Comparison of ENCODE assay signal across 9 mouse cellular contexts in the genomic region with DNA sequence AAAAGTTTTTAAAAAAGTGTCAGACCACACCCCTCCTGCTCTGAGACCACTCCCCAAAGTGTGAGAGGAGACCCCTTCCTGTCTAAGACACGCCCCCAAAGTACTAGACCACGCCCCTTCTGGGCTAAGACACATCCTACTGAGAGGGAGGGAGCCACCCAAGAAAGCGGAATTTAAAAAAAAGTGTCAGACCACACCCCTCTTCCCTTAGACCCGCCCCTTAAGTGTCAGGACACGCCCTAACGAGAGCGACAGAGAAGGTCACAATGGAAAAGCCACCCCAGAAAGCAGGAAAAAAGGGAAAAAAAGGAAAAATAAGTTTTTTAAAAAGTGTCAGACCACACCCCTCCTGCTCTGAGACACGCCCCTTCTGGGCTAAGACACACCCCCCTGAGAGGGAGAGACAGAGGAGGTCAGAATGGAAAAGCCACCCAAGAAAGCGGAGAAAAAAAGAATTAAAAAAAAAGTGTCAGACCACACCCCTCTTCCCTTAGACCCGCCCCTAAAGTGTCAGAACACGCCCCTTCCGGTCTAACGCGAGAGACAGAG. TPM values are rescaled to one million over a fixed set of nuclear protein-coding genes. Genes with fewer than 3 reads are reported as not detected.
DNase-seq lines count a peak whose midpoint lies in the region; ATAC-seq and TF ChIP-seq lines count a peak whose summit lies in the region.
"Had no signal": no experiment of that assay in that cellular context is flagged by ENCODE, and none has a peak within 500 bp of the region (broad histone marks: within the 10 kb centered on the region; RNA-seq: fewer than 3 reads in every experiment).

No protein-coding gene starts in this region.

- no peaks in the 10 kb centered on the region for H3K4me1 ChIP-seq in forebrain, postnatal 0 days (ENCODE audit: insufficient read depth)
- no peaks in the 10 kb centered on the region for H3K4me1 ChIP-seq in intestine, postnatal 0 days (replicated peaks; ENCODE audit: control insufficient read depth, insufficient read depth, low read length)
- no peaks in the 10 kb centered on the region for H3K4me1 ChIP-seq in stomach, embryonic 16.5 days (ENCODE audit: control insufficient read depth, insufficient read depth, low read length)

- no peak overlapping the region for H3K27ac ChIP-seq in gastrocnemius, adult 2 months
- H3K27ac ChIP-seq in forebrain, postnatal 0 days (ENCODE audit: low read depth, low read length): no peak overlapping the region
- H3K27ac ChIP-seq in intestine, postnatal 0 days (ENCODE audit: low read depth, low read length): no peak overlapping the region
- H3K27ac ChIP-seq in stomach, embryonic 16.5 days (ENCODE audit: low read length): no peak overlapping the region

- no peak overlapping the region for H3K4me3 ChIP-seq in gastrocnemius, adult 2 months
- H3K4me3 ChIP-seq in forebrain, postnatal 0 days (ENCODE audit: low read depth, low read length): no peak overlapping the region
- H3K4me3 ChIP-seq in intestine, postnatal 0 days (ENCODE audit: low read depth, low read length): no peak overlapping the region
- no peak overlapping the region for H3K4me3 ChIP-seq in stomach, embryonic 16.5 days (replicated peaks; ENCODE audit: low read length)

- no peak for ATAC-seq in forebrain, postnatal 0 days
- peak; percentile 48 for ATAC-seq in intestine, postnatal 0 days
- ATAC-seq in megakaryocyte, adult 5-6 weeks (ENCODE audit: poor library complexity, severe bottlenecking): peak; percentile 32
- peak; percentile 15 for ATAC-seq in stomach, embryonic 16.5 days (ENCODE audit: insufficient read depth, low FRiP score)

- no peak overlapping the region for H3K4me2 ChIP-seq in forebrain, postnatal 0 days (ENCODE audit: low read depth)
- no peak overlapping the region for H3K4me2 ChIP-seq in intestine, postnatal 0 days (replicated peaks; ENCODE audit: low read depth)
- no peak overlapping the region for H3K4me2 ChIP-seq in stomach, embryonic 16.5 days (ENCODE audit: low read depth, low read length)

- intact Hi-C loops in gastrocnemius, adult 2 months (cut with DNase I): no loop called here

- H3K36me3 ChIP-seq in forebrain, postnatal 0 days (ENCODE audit: insufficient read depth): peaks cover 33% of the 10 kb centered on the region
- H3K36me3 ChIP-seq in intestine, postnatal 0 days (ENCODE audit: control insufficient read depth, insufficient read depth): peaks cover 34% of the 10 kb centered on the region
- H3K36me3 ChIP-seq in stomach, embryonic 16.5 days (ENCODE audit: control insufficient read depth, insufficient read depth, low read length): peaks cover 42% of the 10 kb centered on the region

- no peaks in the 10 kb centered on the region for H3K27me3 ChIP-seq in forebrain, postnatal 0 days (ENCODE audit: insufficient read depth, low read length)
- H3K27me3 ChIP-seq in intestine, postnatal 0 days (replicated peaks; ENCODE audit: control insufficient read depth, insufficient read depth, low read length): no peaks in the 10 kb centered on the region
- no peaks in the 10 kb centered on the region for H3K27me3 ChIP-seq in stomach, embryonic 16.5 days (ENCODE audit: control insufficient read depth, insufficient read depth, low read length)

- WGBS in forebrain, postnatal 0 days: 58% methylated on average over 14 of the region's 14 CpGs
- WGBS in intestine, postnatal 0 days: 57% methylated on average over 14 of the region's 14 CpGs
- 43% methylated on average over 14 of the region's 14 CpGs for WGBS in stomach, embryonic 16.5 days

- no peak for TF ChIP-seq CTCF in gastrocnemius, adult 2 months (IDR thresholded peaks at IDR 0.05)
- no peak for TF ChIP-seq CTCF in forebrain, postnatal 0 days (IDR thresholded peaks at IDR 0.05; ENCODE audit: low read depth)
- no peak for TF ChIP-seq CTCF in intestine, postnatal 0 days (IDR thresholded peaks at IDR 0.05; ENCODE audit: low read depth)

- H3K9me3 ChIP-seq in forebrain, postnatal 0 days (ENCODE audit: low read length): peaks cover 45% of the 10 kb centered on the region
- peaks cover 49% of the 10 kb centered on the region for H3K9me3 ChIP-seq in intestine, postnatal 0 days (ENCODE audit: control insufficient read depth)
- H3K9me3 ChIP-seq in stomach, embryonic 16.5 days (replicated peaks; ENCODE audit: control insufficient read depth, low read length): peaks cover 45% of the 10 kb centered on the region

- DNase-seq in gastrocnemius, adult 2 months: peak; percentile 55
- no peak for DNase-seq in gastrocnemius, adult 18-20 months (ENCODE audit: low spot score)
- DNase-seq in B cell, adult 2 months: peak; percentile 77 to 80
- peak; percentile 73 for DNase-seq in adrenal gland, postnatal 14 days
- peak; percentile 76 for DNase-seq in forebrain, postnatal 0 days

- no peak overlapping the region for H3K9ac ChIP-seq in forebrain, postnatal 0 days
- H3K9ac ChIP-seq in intestine, postnatal 0 days (ENCODE audit: low read depth, low read length): no peak overlapping the region
- no peak overlapping the region for H3K9ac ChIP-seq in stomach, embryonic 16.5 days (ENCODE audit: low read length)

RNA-seq across cellular contexts. Expression of a gene that starts 14.5 kb away (rescaled TPM):
- not detected for total RNA-seq in gastrocnemius, adult 2 months (2021)
- total RNA-seq in gastrocnemius, adult 18-20 months (2021): not detected
- not detected in 2 replicates for total RNA-seq in adrenal gland, postnatal 14 days (2021)
- not detected in 2 replicates for total RNA-seq in forebrain, postnatal 0 days (2014; rRNA removed)
- not detected in 2 replicates for polyA plus RNA-seq in forebrain, postnatal 0 days (2015; fragmentation: Nextera tagmentation; extraction: Ambion mirVana)
- polyA plus RNA-seq in intestine, postnatal 0 days (2015; fragmentation: Nextera tagmentation; extraction: Ambion mirVana): not detected in 2 replicates
- not detected in 2 replicates for total RNA-seq in megakaryocyte, adult 5-6 weeks (2015)
- not detected in 2 replicates for total RNA-seq in megakaryocyte, adult 5-6 weeks (2017)
- polyA plus RNA-seq in stomach, embryonic 16.5 days (2015; fragmentation: Nextera tagmentation; extraction: Ambion mirVana): not detected in 2 replicates
- total RNA-seq: adrenal gland, adult 18-20 months had no signal

RNA-seq across cellular contexts. Expression of a gene that starts 44.5 kb away (rescaled TPM):
- not detected for total RNA-seq in gastrocnemius, adult 2 months (2021)
- not detected for total RNA-seq in gastrocnemius, adult 18-20 months (2021)
- not detected in 2 replicates for total RNA-seq in adrenal gland, postnatal 14 days (2021)
- total RNA-seq in forebrain, postnatal 0 days (2014; rRNA removed): not detected in 2 replicates
- not detected in 2 replicates for polyA plus RNA-seq in forebrain, postnatal 0 days (2015; fragmentation: Nextera tagmentation; extraction: Ambion mirVana)
- polyA plus RNA-seq in intestine, postnatal 0 days (2015; fragmentation: Nextera tagmentation; extraction: Ambion mirVana): not detected in 2 replicates
- not detected in 2 replicates for total RNA-seq in megakaryocyte, adult 5-6 weeks (2015)
- not detected in 2 replicates for total RNA-seq in megakaryocyte, adult 5-6 weeks (2017)
- not detected in 2 replicates for polyA plus RNA-seq in stomach, embryonic 16.5 days (2015; fragmentation: Nextera tagmentation; extraction: Ambion mirVana)
- total RNA-seq: adrenal gland, adult 18-20 months had no signal
